Mouse (Mus musculus): ENCODE data around the gene Cog3.

The Cog3 gene

GRCm38 (mm10) chr14:75697928-75698327 is 56.4 kb downstream of the Cog3 start:
- DNase-seq (ENCODE audit: low spot score in 2 of 2), result no peak

GRCm38 (mm10) chr14:75696096-75696495 is 58.2 kb downstream of the Cog3 start:
- DNase-seq (ENCODE audit: low spot score in 2 of 2), result no peak

- DNase-seq (ENCODE audit: low spot score in 2 of 2), result no peak
Measured at GRCm38 (mm10) chr14:75690428-75690827, 63.9 kb downstream of the Cog3 start.

GRCm38 (mm10) chr14:75676316-75676715 is 78.0 kb downstream of the Cog3 start:
- DNase-seq (ENCODE audit: low spot score in 2 of 2), result no peak

- no peak for DNase-seq (ENCODE audit: low spot score in 2 of 2)
Measured at GRCm38 (mm10) chr14:75669085-75669645, 85.2 kb downstream of the Cog3 start.

- no peak for DNase-seq (ENCODE audit: low spot score in 2 of 2)
Measured at GRCm38 (mm10) chr14:75665430-75666180, 88.7 kb downstream of the Cog3 start.

- DNase-seq (ENCODE audit: low spot score in 2 of 2), result no peak
Measured at GRCm38 (mm10) chr14:75661548-75661947, 92.8 kb downstream of the Cog3 start.

GRCm38 (mm10) chr14:75660936-75661335 is 93.4 kb downstream of the Cog3 start:
- DNase-seq (ENCODE audit: low spot score in 2 of 2), result no peak
